Mouse (Mus musculus): ENCODE results near the gene Olfr491. TPM values are rescaled to one million over a fixed set of nuclear protein-coding genes. Genes with fewer than 3 reads are reported as not detected.

Olfr491 gene
- polyA plus RNA-seq (2017; shearing (Covaris generic)) = not detected

DNA sequence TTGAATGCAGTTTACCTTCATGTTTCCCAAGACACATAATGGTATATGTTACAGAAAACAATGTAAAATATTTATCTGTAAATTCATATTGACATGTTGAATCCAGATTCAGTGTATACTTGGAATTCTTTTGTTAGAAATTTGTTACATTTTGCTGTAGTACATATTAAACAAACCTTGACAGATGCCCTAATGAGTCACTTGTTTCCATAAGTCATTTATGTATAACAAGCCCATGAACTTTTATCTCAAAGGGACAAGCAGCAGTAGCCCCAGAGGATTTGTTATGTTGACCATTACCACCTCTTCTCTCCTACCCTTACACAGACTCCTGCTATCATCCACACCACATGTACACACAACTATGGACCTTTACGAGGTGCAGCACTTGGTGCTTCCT lies at the start of gene Olfr491:
TSS of gene Olfr491 (plus strand) at position 301 of the 400 bp plus-strand sequence.

DNA sequence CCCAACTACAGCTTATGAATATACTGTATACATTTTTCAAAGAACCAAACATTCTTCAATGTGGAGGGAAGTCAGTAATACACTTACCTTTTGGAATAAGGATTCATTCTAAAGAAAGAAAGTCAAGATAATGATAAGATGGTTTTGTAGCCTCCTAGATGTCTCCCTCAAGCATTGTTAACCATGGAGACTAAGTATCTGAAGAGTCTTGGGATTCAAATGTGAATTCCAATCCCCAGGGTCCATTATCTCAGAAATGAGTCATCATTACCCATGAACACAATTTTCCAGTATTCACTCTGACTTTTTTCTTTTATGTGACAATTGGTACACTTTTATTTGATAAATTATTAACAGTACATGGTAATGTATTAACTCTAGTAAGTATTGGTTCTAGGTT lies 24.4 kb upstream of the Olfr491 start, which contains the start of gene Olfr490:
TSS of gene Olfr490 (minus strand) at position 101 of the 400 bp plus-strand sequence.

GRCm38 (mm10) chr7:108323574-108323973 lies 10.3 kb downstream of the Olfr491 start, which contains the start of gene Olfr492:
Olfr492 (minus strand) TSS chr7:108323674.

DNA sequence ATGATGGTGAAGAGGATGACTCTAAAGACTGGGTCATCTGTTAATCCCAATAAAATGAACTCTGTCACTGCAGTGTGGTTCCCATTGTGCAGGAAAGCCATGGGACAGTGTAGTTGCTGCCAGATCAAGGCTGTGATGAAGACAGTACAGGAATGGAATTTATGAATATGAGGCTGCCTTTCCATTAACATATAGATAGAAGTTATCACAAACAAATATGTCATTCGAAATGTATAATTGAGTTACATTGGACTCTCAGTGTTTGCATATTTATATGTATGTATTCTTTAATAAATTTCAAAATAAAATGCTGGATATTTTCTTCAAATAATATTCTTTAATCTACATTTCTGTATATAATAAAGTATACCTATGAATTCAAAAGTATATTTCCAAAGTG lies 33.6 kb downstream of the Olfr491 start, which contains the start of gene Olfr493:
TSS of gene Olfr493 (minus strand) at position 101 of the 400 bp plus-strand sequence.

GRCm38 (mm10) chr7:108365035-108365434 lies 51.8 kb downstream of the Olfr491 start, which contains the start of gene Olfr494:
Olfr494 (plus strand) TSS chr7:108365335.

Other genes with a start within 250 kb of the Olfr491 start
- gene Olfr480, start 246.1 kb upstream of the Olfr491 start, polyA plus RNA-seq (2017; shearing (Covaris generic)) = not detected
- 0.09 TPM for gene Olfr481, start 233.6 kb upstream of the Olfr491 start, polyA plus RNA-seq (2017; shearing (Covaris generic))
- gene Olfr482, start 215.9 kb upstream of the Olfr491 start, polyA plus RNA-seq (2017; shearing (Covaris generic)) = not detected
- not detected for gene Olfr483, start 212.6 kb upstream of the Olfr491 start, polyA plus RNA-seq (2017; shearing (Covaris generic))
- 0.07 TPM for gene Olfr484, start 186.0 kb upstream of the Olfr491 start, polyA plus RNA-seq (2017; shearing (Covaris generic))
- gene Olfr485, start 153.6 kb upstream of the Olfr491 start, polyA plus RNA-seq (2017; shearing (Covaris generic)) = not detected
- not detected for gene Olfr486, start 140.7 kb upstream of the Olfr491 start, polyA plus RNA-seq (2017; shearing (Covaris generic))
- not detected for gene Olfr487, start 98.8 kb upstream of the Olfr491 start, polyA plus RNA-seq (2017; shearing (Covaris generic))
- gene Olfr488, start 55.1 kb upstream of the Olfr491 start, polyA plus RNA-seq (2017; shearing (Covaris generic)) = not detected
- gene Olfr490, start 24.5 kb upstream of the Olfr491 start, polyA plus RNA-seq (2017; shearing (Covaris generic)) = not detected
- gene Olfr492, start 10.2 kb downstream of the Olfr491 start, polyA plus RNA-seq (2017; shearing (Covaris generic)) = not detected
- gene Olfr493, start 33.5 kb downstream of the Olfr491 start, polyA plus RNA-seq (2017; shearing (Covaris generic)) = not detected
- not detected for gene Olfr494, start 51.9 kb downstream of the Olfr491 start, polyA plus RNA-seq (2017; shearing (Covaris generic))
- not detected for gene Olfr495, start 79.7 kb downstream of the Olfr491 start, polyA plus RNA-seq (2017; shearing (Covaris generic))
- gene Olfr497, start 107.0 kb downstream of the Olfr491 start, polyA plus RNA-seq (2017; shearing (Covaris generic)) = not detected
- not detected for gene Olfr498, start 151.9 kb downstream of the Olfr491 start, polyA plus RNA-seq (2017; shearing (Covaris generic))
- not detected for gene Olfr502, start 211.6 kb downstream of the Olfr491 start, polyA plus RNA-seq (2017; shearing (Covaris generic))
- not detected for gene Olfr503, start 231.1 kb downstream of the Olfr491 start, polyA plus RNA-seq (2017; shearing (Covaris generic))